ENCODE assay signal across 8 mouse cellular contexts in genomic region chr7:128531929-128532328, GRCm38 (mm10). TPM values are rescaled to one million over a fixed set of nuclear protein-coding genes. Genes with fewer than 3 reads are reported as not detected.
DNase-seq lines count a peak whose midpoint lies in the region; ATAC-seq and TF ChIP-seq lines count a peak whose summit lies in the region.

No protein-coding gene starts in this region.

- TF ChIP-seq EP300 in heart, postnatal 0 days (IDR thresholded peaks at IDR 0.05; ENCODE audit: low read depth): no peak
- TF ChIP-seq EP300 in lung, postnatal 0 days (IDR thresholded peaks at IDR 0.05): no peak

- WGBS in heart, postnatal 0 days: 7% methylated on average over 6 of the region's 6 CpGs
- 15% methylated on average over 6 of the region's 6 CpGs for WGBS in lung, postnatal 0 days

- no peaks in the 10 kb centered on the region for H3K27me3 ChIP-seq in heart, postnatal 0 days (ENCODE audit: control insufficient read depth, insufficient read depth, low read length)
- no peaks in the 10 kb centered on the region for H3K27me3 ChIP-seq in lung, postnatal 0 days (replicated peaks; ENCODE audit: insufficient read depth, low read length)

- H3K36me3 ChIP-seq in heart, postnatal 0 days (replicated peaks; ENCODE audit: control insufficient read depth, insufficient read depth, low read length): no peaks in the 10 kb centered on the region
- H3K36me3 ChIP-seq in lung, postnatal 0 days (ENCODE audit: insufficient read depth, low read length): no peaks in the 10 kb centered on the region

- ATAC-seq in heart, postnatal 0 days (ENCODE audit: insufficient read depth, low read depth): peak; percentile 34
- peak; percentile 24 for ATAC-seq in lung, postnatal 0 days
- no peak for ATAC-seq in activated CD4-positive, CD25-positive, alpha-beta regulatory T cell, adult 4 months

- no peaks in the 10 kb centered on the region for H3K9me3 ChIP-seq in heart, postnatal 0 days (replicated peaks; ENCODE audit: control insufficient read depth, low read length)
- H3K9me3 ChIP-seq in lung, postnatal 0 days (ENCODE audit: low read length): no peaks in the 10 kb centered on the region

- no peak overlapping the region for H3K4me3 ChIP-seq in heart, postnatal 0 days (ENCODE audit: low read depth, low read length)
- H3K4me3 ChIP-seq in lung, postnatal 0 days (ENCODE audit: low read depth, low read length): no peak overlapping the region

- H3K4me2 ChIP-seq in heart, postnatal 0 days (ENCODE audit: low read depth, low read length): peak overlapping the region; percentile 38
- H3K4me2 ChIP-seq in lung, postnatal 0 days (replicated peaks; ENCODE audit: low read depth, low read length): no peak overlapping the region

- peaks cover 88% of the 10 kb centered on the region for H3K4me1 ChIP-seq in heart, postnatal 0 days (ENCODE audit: control insufficient read depth, insufficient read depth)
- H3K4me1 ChIP-seq in lung, postnatal 0 days (ENCODE audit: insufficient read depth, low read depth, low read length): peaks cover 53% of the 10 kb centered on the region

- peak overlapping the region; percentile 86 for H3K27ac ChIP-seq in heart, postnatal 0 days (ENCODE audit: low read depth)
- H3K27ac ChIP-seq in lung, postnatal 0 days (ENCODE audit: low read length): no peak overlapping the region

- no peak for TF ChIP-seq CTCF in heart, postnatal 0 days (IDR thresholded peaks at IDR 0.05; ENCODE audit: low read depth)
- no peak for TF ChIP-seq CTCF in lung, postnatal 0 days (IDR thresholded peaks at IDR 0.05)

- DNase-seq in layer of hippocampus, adult 9-11 months: peak; percentile 45
- DNase-seq in layer of hippocampus, postnatal 10 days (ENCODE audit: low spot score in 2 of 2): no peak
- DNase-seq in adrenal gland, adult (ENCODE audit: inconsistent age in 2 of 2, low spot score in 1 of 2): peak; percentile 90 to 95
- DNase-seq in cerebellum, postnatal 36 days: peak; percentile 70 to 79
- DNase-seq in heart, postnatal 0 days (ENCODE audit: low spot score): peak; percentile 83
- DNase-seq in lung, postnatal 0 days (ENCODE audit: low spot score): peak; percentile 84
- DNase-seq in thymus, postnatal 0 days (ENCODE audit: low spot score): no peak

- no peak overlapping the region for H3K9ac ChIP-seq in heart, postnatal 0 days (replicated peaks; ENCODE audit: low read depth, low read length)
- H3K9ac ChIP-seq in lung, postnatal 0 days (replicated peaks; ENCODE audit: low read depth): no peak overlapping the region

RNA-seq across cellular contexts. Expression of gene Bag3, which starts 8.5 kb away (rescaled TPM):
- 1 to 10 TPM; 7.1 to 7.8 TPM for total RNA-seq in layer of hippocampus, postnatal 10 days (2021)
- 60.3 and 75.3 TPM in 2 replicates for total RNA-seq in heart, postnatal 0 days (2014; rRNA removed; ENCODE audit: low replicate concordance)
- 43.8 and 46.3 TPM in 2 replicates for polyA plus RNA-seq in heart, postnatal 0 days (2015; fragmentation: Nextera tagmentation; extraction: Ambion mirVana)
- polyA plus RNA-seq in lung, postnatal 0 days (2015; fragmentation: Nextera tagmentation; extraction: Ambion mirVana): 20.3 and 23.7 TPM in 2 replicates
- 5.9 and 6.9 TPM in 2 replicates for polyA plus RNA-seq in thymus, postnatal 0 days (2015; fragmentation: Nextera tagmentation; extraction: Ambion mirVana)
- polyA plus RNA-seq in activated CD4-positive, CD25-positive, alpha-beta regulatory T cell, adult 4 months (2017; shearing (Covaris generic)): 10 to 100 TPM in 1 of 2 experiments, 1 to 10 TPM in 1; 5.8 to 13.0 TPM

Comparison
In these comparisons a context has a peak if more than half of its experiments do, and no peak if none do; other contexts are left out.
1. DNase-seq: peak in layer of hippocampus, adult 9-11 months (single experiment), adrenal gland, adult (2 of 2), cerebellum, postnatal 36 days (2 of 2), heart, postnatal 0 days (single experiment) and lung, postnatal 0 days (single experiment); none in layer of hippocampus, postnatal 10 days (0 of 2) and thymus, postnatal 0 days (single experiment).